Mouse (Mus musculus): ENCODE data around the gene Ak8.

DNA sequence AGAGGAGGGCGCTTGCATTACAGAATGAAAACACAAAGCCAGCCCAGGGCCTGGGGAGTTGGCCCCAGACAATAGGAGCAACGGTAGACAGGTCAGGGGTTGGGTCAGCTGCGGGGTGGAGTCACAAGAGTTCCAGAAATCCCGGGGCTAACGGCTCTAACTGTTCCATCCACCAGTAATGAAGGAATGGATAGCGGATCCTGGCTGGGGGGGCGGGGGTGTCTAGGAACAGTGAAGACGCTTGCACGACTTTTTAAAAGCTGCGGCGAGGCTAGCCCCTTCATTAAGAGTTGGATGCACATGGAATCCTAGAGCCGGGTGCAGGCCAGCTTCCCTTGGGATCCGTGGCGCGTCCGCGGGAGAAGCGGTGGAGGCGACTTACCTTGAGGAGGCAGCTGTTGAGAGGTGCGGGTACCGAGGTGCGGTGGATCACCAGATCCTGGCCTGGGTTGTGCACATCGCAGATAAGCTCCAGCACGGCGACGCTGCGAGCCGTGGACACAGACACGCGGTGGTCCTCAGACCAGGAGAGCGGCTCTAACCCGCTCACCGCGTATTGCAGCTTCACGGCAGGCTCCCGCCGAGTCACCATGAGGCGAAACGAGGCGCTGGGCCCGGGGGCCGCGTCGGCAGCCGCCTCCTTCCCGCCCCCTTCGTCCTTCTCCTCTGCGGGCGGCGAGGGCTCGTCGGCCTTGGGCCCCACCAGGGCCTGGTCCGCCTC, 139.7 kb downstream of the Ak8 start:
- TF ChIP-seq CTCF (IDR thresholded peaks at IDR 0.05; ENCODE audit: extremely low read depth, insufficient read length, insufficient replicate concordance, low read depth, low read length) (no peak), POLR2A (IDR thresholded peaks at IDR 0.05; ENCODE audit: low read depth, low read length) (no peak)

Data from small intestine, adult 2 months (tissue).